Mouse (Mus musculus): ENCODE data around the gene Lgals9.

The Lgals9 gene

GRCm38 (mm10) chr11:78978176-78979019 lies 6.3 kb downstream of the Lgals9 start:
- in situ Hi-C loops (cut with MboI; ENCODE audit: low sequenced_read_pairs), result no loop called here

- in situ Hi-C loops (cut with MboI; ENCODE audit: low sequenced_read_pairs), result no loop called here
Measured at GRCm38 (mm10) chr11:78976731-78977510, 7.8 kb downstream of the Lgals9 start.

DNA sequence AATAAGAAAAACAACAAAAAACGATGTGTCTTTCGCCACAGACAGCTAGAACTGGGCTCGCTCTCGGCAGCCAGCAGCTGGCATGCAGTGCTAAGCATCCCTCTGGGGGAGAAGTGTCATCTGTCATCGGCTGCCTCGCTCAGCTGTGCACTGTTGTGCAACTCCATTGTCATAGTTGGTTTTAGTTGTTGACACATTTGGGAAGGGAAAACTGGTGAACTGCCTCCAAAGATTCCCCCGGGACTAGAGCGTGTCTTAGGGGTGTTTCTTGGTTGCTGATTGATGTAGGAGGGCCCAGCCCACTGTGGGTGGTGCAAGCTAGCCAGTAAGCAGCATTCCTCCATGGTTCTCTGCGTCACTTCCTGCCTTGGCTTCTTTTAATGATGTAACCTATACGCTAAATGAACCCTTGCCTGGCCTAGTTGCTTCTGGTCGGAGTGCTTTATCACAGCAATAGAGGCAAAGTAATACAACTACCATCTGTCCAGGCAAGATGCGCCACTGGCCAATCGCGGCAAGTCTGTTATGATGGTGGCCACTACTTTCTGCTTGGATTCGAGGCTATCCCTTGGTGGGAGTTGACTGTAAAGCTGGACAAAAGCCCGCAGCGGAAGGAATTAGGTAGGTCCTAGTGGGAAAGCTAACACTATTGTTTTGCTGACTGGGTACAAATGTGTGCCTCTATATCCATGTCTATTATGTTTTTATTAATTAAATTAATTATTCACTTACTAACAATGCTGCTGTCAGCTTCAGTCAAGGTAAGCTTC lies 11.2 kb downstream of the Lgals9 start:
- in situ Hi-C loops (cut with MboI; ENCODE audit: low sequenced_read_pairs), result no loop called here

GRCm38 (mm10) chr11:78972811-78973351 lies 11.9 kb downstream of the Lgals9 start:
- in situ Hi-C loops (cut with MboI; ENCODE audit: low sequenced_read_pairs), result no loop called here

DNA sequence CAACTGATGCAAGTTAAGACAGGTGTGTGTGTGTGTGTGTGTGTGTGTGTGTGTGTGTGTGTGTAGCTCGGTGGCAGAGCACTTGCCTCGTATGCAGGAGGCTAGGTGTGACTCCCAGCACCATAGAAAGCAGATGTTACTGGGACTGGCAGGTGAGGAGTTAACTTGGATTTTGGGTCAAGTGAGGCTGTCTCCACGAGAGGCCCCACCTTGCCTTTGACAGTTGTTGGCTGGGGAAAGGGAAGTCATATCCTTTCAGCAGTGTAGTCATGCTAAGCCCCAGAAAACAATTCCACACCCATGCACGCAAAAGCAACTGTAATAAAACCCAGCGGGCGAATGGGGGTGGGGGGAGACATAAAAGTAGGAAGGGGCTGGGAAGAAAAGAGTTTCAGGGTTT lies 12.4 kb downstream of the Lgals9 start:
- in situ Hi-C loops (cut with MboI; ENCODE audit: low sequenced_read_pairs), result no loop called here

DNA sequence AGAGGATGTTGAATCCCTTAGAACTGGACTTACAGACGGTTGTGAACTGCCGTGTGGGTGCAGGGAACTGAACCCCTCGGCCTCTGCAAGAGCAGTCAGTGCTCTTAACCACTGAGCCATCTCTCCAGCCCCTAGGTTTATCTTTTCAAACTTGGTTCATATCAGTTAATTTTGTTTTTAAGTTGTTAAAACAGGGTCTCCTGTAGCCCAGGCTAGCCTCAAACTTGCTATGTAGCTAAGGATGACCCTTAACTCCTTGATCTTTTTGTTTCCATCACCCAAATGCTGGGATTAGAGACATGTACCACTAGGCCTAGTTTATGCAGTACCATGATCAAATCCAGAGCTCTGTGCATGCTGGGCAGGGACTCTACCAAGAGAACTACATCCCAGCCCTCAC lies 13.0 kb downstream of the Lgals9 start:
- in situ Hi-C loops (cut with MboI; ENCODE audit: low sequenced_read_pairs), result no loop called here

GRCm38 (mm10) chr11:78971096-78971495 lies 13.7 kb downstream of the Lgals9 start:
- in situ Hi-C loops (cut with MboI; ENCODE audit: low sequenced_read_pairs), result no loop called here

DNA sequence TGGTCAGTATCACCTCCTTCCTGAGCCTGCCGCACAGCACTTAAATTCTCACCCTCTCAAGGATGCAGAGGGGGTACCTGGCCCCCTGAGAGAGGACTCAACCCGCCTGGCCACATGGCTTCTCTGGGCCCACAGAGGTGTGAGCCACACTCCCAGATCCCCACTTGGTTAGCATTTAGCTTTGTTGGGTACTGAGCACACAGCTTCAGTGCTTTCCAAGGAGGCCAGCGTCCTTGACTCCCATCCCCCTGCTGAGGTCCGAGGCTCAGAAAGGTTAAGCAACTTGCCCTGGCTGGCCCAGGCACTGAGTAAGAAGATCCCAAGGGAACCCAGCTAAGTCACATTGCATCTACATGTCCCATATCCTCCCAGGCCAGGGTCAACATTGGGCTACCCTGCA lies 16.6 kb downstream of the Lgals9 start:
- in situ Hi-C loops (cut with MboI; ENCODE audit: low sequenced_read_pairs), result no loop called here

DNA sequence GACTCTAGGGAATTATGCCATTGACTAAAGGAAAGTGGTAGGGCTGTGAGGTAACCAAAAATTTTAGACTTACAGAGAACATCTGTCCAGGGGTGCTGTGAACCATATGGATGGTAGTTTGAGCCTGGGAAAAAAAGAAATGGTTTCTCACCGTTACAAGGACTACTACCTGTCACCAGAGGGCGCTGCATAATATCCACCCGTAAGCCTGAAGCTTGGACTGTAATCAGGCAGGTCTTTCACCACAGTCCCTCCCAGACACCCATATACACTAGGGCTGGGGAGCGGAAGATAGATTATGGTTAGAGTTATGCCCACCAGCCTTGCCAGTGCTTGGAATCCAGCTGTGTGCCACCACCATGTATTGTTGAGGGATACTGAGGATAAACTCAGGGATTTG lies 17.4 kb downstream of the Lgals9 start:
- in situ Hi-C loops (cut with MboI; ENCODE audit: low sequenced_read_pairs), result no loop called here

DNA sequence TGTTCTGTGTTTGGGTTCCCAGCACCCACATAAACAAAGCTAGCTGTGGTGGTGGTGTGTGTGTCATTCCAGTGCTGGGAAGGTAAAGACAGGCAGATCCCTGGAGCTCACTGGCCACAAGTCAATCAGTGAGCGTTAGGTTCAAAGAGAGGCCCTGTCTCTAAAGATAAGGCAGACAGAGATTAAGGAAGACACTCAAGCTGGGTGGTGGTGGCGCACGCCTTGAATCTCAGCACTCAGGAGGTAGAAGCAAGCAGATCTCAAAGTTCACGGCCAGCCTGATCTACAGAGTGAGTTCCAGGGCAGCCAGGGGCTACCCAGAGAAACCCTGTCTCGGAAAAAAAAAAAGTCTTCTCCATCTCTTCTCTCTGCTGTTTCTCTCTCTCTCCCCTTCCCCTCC lies 23.5 kb downstream of the Lgals9 start:
- in situ Hi-C loops (cut with MboI; ENCODE audit: low sequenced_read_pairs), result no loop called here

DNA sequence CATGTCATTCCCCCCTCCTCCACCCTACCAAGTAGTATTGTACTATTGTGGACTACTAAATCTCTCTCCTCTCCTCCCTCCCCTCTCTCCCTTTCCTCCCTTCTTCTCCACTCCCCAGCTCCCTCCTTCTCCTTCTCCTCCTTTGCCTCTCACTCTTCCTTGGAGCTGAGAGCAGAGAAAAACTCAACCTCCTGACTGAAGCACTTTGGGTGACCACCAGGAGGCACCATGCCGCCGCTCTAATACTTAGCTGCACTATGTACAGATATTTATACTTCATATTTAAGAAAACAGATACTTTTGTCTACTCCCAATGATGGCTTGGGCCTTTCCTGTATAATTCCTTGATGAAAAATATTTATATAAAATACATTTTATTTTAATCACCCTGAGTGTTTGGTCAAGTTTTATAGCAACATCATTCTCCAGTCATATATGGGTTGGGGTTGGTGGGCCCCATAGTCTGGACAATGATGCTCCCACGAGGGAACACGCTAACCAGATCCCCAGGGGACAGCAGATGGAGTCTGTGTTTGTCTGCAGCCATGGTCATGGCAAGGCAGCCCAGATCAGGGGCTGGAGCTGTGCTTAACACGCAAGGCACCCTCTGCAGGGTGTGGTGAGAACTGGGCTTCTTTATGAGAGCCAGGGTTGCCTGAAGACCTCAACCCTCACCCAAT lies 24.8 kb downstream of the Lgals9 start:
- in situ Hi-C loops (cut with MboI; ENCODE audit: low sequenced_read_pairs), result loop anchor here (5.0 kb wide), 1 partner anchor 118 kb away; no protein-coding TSS in a partner anchor

- in situ Hi-C loops (cut with MboI; ENCODE audit: low sequenced_read_pairs), result loop anchor here (5.0 kb wide), 1 partner anchor 117 kb away; no protein-coding TSS in a partner anchor
Measured at GRCm38 (mm10) chr11:78959367-78959766, 25.4 kb downstream of the Lgals9 start.

- in situ Hi-C loops (cut with MboI; ENCODE audit: low sequenced_read_pairs), result loop anchor here (5.0 kb wide), 1 partner anchor 114 kb away; no protein-coding TSS in a partner anchor
Measured at GRCm38 (mm10) chr11:78956260-78956659, 28.5 kb downstream of the Lgals9 start.

DNA sequence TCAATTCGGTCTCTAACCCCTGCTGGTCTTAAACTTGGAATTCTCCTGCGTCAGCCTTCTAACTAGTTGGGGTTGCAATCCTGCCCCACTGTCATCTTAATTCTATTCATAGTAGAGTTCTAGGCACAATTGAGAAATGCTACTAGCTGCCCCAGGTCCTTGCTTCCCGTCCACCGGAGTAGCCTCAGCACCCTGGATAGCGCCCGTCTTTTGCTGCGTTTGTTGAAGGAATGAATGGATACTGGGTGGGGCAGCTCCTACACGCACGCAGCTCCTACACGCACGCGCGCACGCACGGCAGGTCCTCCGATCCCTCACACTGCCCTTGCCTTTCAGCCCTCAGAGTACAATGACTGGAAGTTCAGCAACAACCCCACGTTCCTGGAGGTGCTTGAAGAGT lies 32.3 kb downstream of the Lgals9 start:
- in situ Hi-C loops (cut with MboI; ENCODE audit: low sequenced_read_pairs), result no loop called here

- in situ Hi-C loops (cut with MboI; ENCODE audit: low sequenced_read_pairs), result no loop called here
Measured at GRCm38 (mm10) chr11:78950365-78950764, 34.4 kb downstream of the Lgals9 start.

DNA sequence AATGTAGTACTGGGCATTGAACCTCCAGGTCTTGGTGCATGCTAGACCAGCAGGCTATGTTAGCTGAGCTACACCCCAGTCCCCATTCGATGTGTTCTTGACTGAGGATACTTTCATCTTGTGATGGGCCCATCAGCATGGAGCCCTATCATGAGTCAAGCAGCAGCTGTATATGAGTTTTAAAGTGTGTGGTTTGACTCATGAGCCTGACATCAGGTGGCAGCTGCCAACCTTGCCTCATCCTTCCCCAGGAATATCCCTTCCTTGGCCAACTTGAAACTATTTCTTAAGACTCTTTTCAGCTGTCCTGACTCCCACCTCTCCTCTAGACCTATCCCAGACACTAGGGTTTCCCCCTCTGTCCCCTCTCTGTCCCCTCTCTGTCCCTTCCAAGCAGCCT lies 41.7 kb downstream of the Lgals9 start:
- in situ Hi-C loops (cut with MboI; ENCODE audit: low sequenced_read_pairs), result no loop called here

GRCm38 (mm10) chr11:78935178-78935577 lies 49.6 kb downstream of the Lgals9 start:
- in situ Hi-C loops (cut with MboI; ENCODE audit: low sequenced_read_pairs), result no loop called here

- in situ Hi-C loops (cut with MboI; ENCODE audit: low sequenced_read_pairs), result no loop called here
Measured at GRCm38 (mm10) chr11:78934727-78935126, 50.0 kb downstream of the Lgals9 start.

- in situ Hi-C loops (cut with MboI; ENCODE audit: low sequenced_read_pairs), result no loop called here
Measured at GRCm38 (mm10) chr11:78934307-78934706, 50.4 kb downstream of the Lgals9 start.

GRCm38 (mm10) chr11:78929345-78929744 lies 55.4 kb downstream of the Lgals9 start:
- in situ Hi-C loops (cut with MboI; ENCODE audit: low sequenced_read_pairs), result no loop called here
